Mouse (Mus musculus) intestine, embryonic 14.5 days (tissue): ENCODE measurements around the gene Defb9. TPM values are rescaled to one million over a fixed set of nuclear protein-coding genes. Genes with fewer than 3 reads are reported as not detected.

Experiments used
- polyA plus RNA-seq: library from polyadenylated mRNA; unstranded; fragments of >200 nt; fragmentation: Nextera tagmentation; extraction: Ambion mirVana; gene quantifications from 2 replicates; pipeline ENCODE4 v1.2.1, GENCODE M21; 2014

Gene Defb9
- polyA plus RNA-seq, 1 experiment from 2014 or later = not detected

Other genes starting within 250 kb of the Defb9 start
- 6.9 and 13.5 TPM in 2 replicates for gene Defa17, start 229.6 kb downstream of the Defb9 start, polyA plus RNA-seq
- gene Defa34, start 219.6 kb downstream of the Defb9 start, polyA plus RNA-seq = not detected in 2 replicates
- gene AY761184, start 181.8 kb downstream of the Defb9 start, polyA plus RNA-seq = not detected in 2 replicates
- gene Defa24, start 150.9 kb downstream of the Defb9 start, polyA plus RNA-seq = 17.4 and 19.0 TPM in 2 replicates
- not detected in 2 replicates for gene Defb50, start 61.9 kb downstream of the Defb9 start, polyA plus RNA-seq
- not detected in 2 replicates for gene Defb2, start 45.5 kb downstream of the Defb9 start, polyA plus RNA-seq
- not detected in 2 replicates for gene Defb10, start 26.5 kb downstream of the Defb9 start, polyA plus RNA-seq
- gene Defb11, start 21.0 kb upstream of the Defb9 start, polyA plus RNA-seq = not detected in 2 replicates
- not detected in 2 replicates for gene Defb15, start 47.3 kb upstream of the Defb9 start, polyA plus RNA-seq
- gene Defb35, start 52.9 kb upstream of the Defb9 start, polyA plus RNA-seq = not detected in 2 replicates
- gene Defb13, start 61.3 kb upstream of the Defb9 start, polyA plus RNA-seq = not detected in 2 replicates
- not detected in 2 replicates for gene Fam90a1a, start 73.3 kb upstream of the Defb9 start, polyA plus RNA-seq
- gene Ccdc70, start 84.4 kb upstream of the Defb9 start, polyA plus RNA-seq = not detected in 2 replicates
- 3.9 and 4.1 TPM in 2 replicates for gene Atp7b, start 174.9 kb upstream of the Defb9 start, polyA plus RNA-seq
- gene Alg11, start 175.3 kb upstream of the Defb9 start, polyA plus RNA-seq = 30.2 and 30.6 TPM in 2 replicates
- gene Nek5, start 239.6 kb upstream of the Defb9 start, polyA plus RNA-seq = 0.12 and 0.24 TPM in 2 replicates